Mouse (Mus musculus) cortical plate, adult 2 months (tissue): ENCODE results near the gene Pdzd3. TPM values are rescaled to one million over a fixed set of nuclear protein-coding genes. Genes with fewer than 3 reads are reported as not detected.

ENCODE experiments used
- H3K27ac ChIP-seq: fragments of 200-500 bp; 2 replicates; pipeline ENCODE4 v1.5.1; 2012; ENCODE audit warnings: low read length, control low read depth, inconsistent platforms; ENCODE audit not compliant: insufficient read depth
- H3K4me1 ChIP-seq: fragments of 200-500 bp; 2 replicates; pipeline ENCODE4 v1.6.1; 2011; ENCODE audit warnings: low read length; ENCODE audit not compliant: control insufficient read depth, insufficient read depth
- H3K4me3 ChIP-seq: fragments of 200-500 bp; 2 replicates; pipeline ENCODE4 v1.5.1; 2011; ENCODE audit warnings: mild to moderate bottlenecking, low read length, control low read depth; ENCODE audit not compliant: insufficient read depth
- CTCF ChIP-seq: fragments of 200-500 bp; IDR thresholded peaks from 2 replicates; pipeline ENCODE4 v1.5.1; 2011; ENCODE audit warnings: mild to moderate bottlenecking, control low read depth, low read length; ENCODE audit not compliant: insufficient read depth; ENCODE audit errors: extremely low read depth
- POLR2A ChIP-seq: fragments of 200-500 bp; IDR thresholded peaks from 2 replicates; pipeline ENCODE4 v1.6.1; 2011; ENCODE audit warnings: mild to moderate bottlenecking, low read length, control low read depth; ENCODE audit not compliant: insufficient read depth; ENCODE audit errors: extremely low read depth
- polyA plus RNA-seq: library from polyadenylated mRNA; depleted of rRNA; stranded (reverse); fragments of >200 nt; gene quantifications from 2 replicates; pipeline ENCODE4 v1.2.3, GENCODE M21; 2012

The Pdzd3 gene
- polyA plus RNA-seq, 1 experiment = 0.71 TPM

- H3K4me1 ChIP-seq = no peaks in the 10 kb centered on the region
- TF ChIP-seq POLR2A = no peak
- peak; percentile 70 for TF ChIP-seq CTCF
- H3K27ac ChIP-seq = no peak overlapping the region
- no peak overlapping the region for H3K4me3 ChIP-seq
Measured at GRCm38 (mm10) chr9:44239447-44239846, 11.8 kb downstream of the Pdzd3 start.

GRCm38 (mm10) chr9:44238501-44239190 lies 12.6 kb downstream of the Pdzd3 start:
- Histone ChIP-seq H3K4me1 (no peaks in the 10 kb centered on the region), H3K4me3 (no peak overlapping the region), H3K27ac (no peak overlapping the region)
- TF ChIP-seq POLR2A (no peak), CTCF (no peak)

GRCm38 (mm10) chr9:44237128-44237527 lies 14.1 kb downstream of the Pdzd3 start:
- Histone ChIP-seq H3K4me3 (no peak overlapping the region), H3K27ac (no peak overlapping the region), H3K4me1 (peaks cover under 1% of the 10 kb centered on the region; the same call in 1 of the 2 replicates)
- TF ChIP-seq POLR2A (no peak), CTCF (no peak)

- peaks cover 2% of the 10 kb centered on the region; the same call in 1 of the 2 replicates for H3K4me1 ChIP-seq
- no peak overlapping the region for H3K27ac ChIP-seq
- no peak overlapping the region for H3K4me3 ChIP-seq
- TF ChIP-seq POLR2A (no peak), CTCF (no peak)
Measured at GRCm38 (mm10) chr9:44236601-44237000, 14.7 kb downstream of the Pdzd3 start.

GRCm38 (mm10) chr9:44234479-44235427 lies 16.5 kb downstream of the Pdzd3 start:
- peaks cover 5% of the 10 kb centered on the region; the same call in 1 of the 2 replicates for H3K4me1 ChIP-seq
- H3K4me3 ChIP-seq = peak overlapping the region; percentile 94
- no peak for TF ChIP-seq CTCF
- no peak for TF ChIP-seq POLR2A
- H3K27ac ChIP-seq = no peak overlapping the region

GRCm38 (mm10) chr9:44233802-44234478 lies 17.3 kb downstream of the Pdzd3 start, which contains the start of gene Cbl:
Gene Cbl (minus strand): TSS chr9:44234049.
- peak within 1 kb of the TSS; percentile 64 for H3K27ac ChIP-seq

GRCm38 (mm10) chr9:44233021-44233801 lies 18.1 kb downstream of the Pdzd3 start:
- Histone ChIP-seq H3K4me3 (peak overlapping the region; percentile 94), H3K27ac (peak overlapping the region; percentile 64), H3K4me1 (peaks cover 5% of the 10 kb centered on the region; the same call in 1 of the 2 replicates)
- TF ChIP-seq POLR2A (no peak), CTCF (no peak)

More at GRCm38 (mm10) chr9:44233802-44234478, 17.3 kb downstream of the Pdzd3 start, which contains the start of gene Cbl:
- H3K4me3 ChIP-seq = peak within 1 kb of the TSS; percentile 94
- peak; percentile 88 for TF ChIP-seq CTCF
- peak; percentile 89 for TF ChIP-seq POLR2A
- peaks cover 5% of the 10 kb centered on the region; the same call in 1 of the 2 replicates for H3K4me1 ChIP-seq

- Histone ChIP-seq H3K4me3 (no peak overlapping the region), H3K27ac (no peak overlapping the region), H3K4me1 (peaks cover 5% of the 10 kb centered on the region; the same call in 1 of the 2 replicates)
- TF ChIP-seq POLR2A = no peak
- TF ChIP-seq CTCF = no peak
Measured at GRCm38 (mm10) chr9:44231609-44232008, 19.7 kb downstream of the Pdzd3 start.

GRCm38 (mm10) chr9:44225993-44226392 lies 25.3 kb downstream of the Pdzd3 start:
- H3K4me3 ChIP-seq = no peak overlapping the region
- TF ChIP-seq POLR2A (no peak), CTCF (no peak)
- peak overlapping the region; percentile 34; the same call in 1 of the 2 replicates for H3K27ac ChIP-seq
- H3K4me1 ChIP-seq = peaks cover 12% of the 10 kb centered on the region
